In the genomic region with DNA sequence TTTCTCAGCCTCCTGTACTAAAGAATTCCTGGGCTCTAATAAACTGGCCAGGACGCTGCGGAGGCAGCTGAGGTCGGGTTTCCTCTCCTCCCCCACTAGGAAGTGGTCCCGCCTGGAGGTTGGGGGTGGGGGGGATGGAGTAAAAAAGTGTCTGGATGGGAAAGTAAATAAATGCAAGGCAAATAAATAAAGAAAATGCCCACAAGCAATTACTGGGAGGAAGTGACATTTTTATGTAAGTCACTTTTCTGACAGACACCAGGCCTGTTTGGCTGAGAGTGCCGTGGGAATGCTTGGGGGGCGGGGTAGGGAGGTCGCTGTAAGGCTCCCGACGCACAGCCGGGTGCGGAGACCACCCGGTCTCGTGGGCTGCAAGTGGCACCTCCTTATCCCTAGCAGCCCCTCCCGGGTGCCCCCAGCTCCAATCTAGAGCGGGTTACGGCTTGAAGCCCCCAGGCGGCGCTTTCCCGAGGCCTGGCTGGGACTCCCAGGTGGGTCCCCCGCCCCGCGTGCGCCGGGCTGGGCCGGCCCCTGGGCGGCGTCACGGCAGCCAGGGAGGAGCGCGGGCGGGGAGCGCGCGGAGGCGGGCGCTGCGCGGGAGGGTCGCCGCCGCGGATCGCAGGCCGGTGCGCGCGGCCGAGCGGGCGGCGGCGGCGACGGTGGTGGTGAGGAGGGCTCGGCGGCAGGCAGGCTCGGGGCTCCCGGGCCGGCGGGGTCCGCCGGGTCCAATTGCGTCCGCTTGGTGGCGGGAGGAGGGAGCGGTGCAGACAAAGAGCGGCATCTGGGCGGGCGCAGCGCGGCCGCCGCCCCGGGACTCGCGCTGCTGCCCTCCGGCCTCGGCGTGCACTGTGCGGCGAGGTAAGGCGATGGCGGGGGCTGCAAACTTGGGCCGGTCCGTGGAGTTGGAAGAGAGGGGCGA, we compare ENCODE assay signal across 8 mouse cellular contexts. TPM values are rescaled to one million over a fixed set of nuclear protein-coding genes. Genes with fewer than 3 reads are reported as not detected.
DNase-seq lines count a peak whose midpoint lies in the region; ATAC-seq and TF ChIP-seq lines count a peak whose summit lies in the region.

No protein-coding gene starts in this region.

- H3K9me3 ChIP-seq in embryonic facial prominence, embryonic 11.5 days (replicated peaks; ENCODE audit: control insufficient read depth, low read length) = no peaks in the 10 kb centered on the region
- no peaks in the 10 kb centered on the region for H3K9me3 ChIP-seq in midbrain, postnatal 0 days (ENCODE audit: low read length)

- H3K27me3 ChIP-seq in embryonic facial prominence, embryonic 11.5 days (ENCODE audit: control insufficient read depth, insufficient read depth, low read length) = no peaks in the 10 kb centered on the region
- no peaks in the 10 kb centered on the region for H3K27me3 ChIP-seq in kidney, adult 2 months (replicated peaks; ENCODE audit: control insufficient read depth, insufficient read depth, low read length)
- H3K27me3 ChIP-seq in midbrain, postnatal 0 days (ENCODE audit: insufficient read depth, low read length) = no peaks in the 10 kb centered on the region

- no peaks in the 10 kb centered on the region for H3K36me3 ChIP-seq in embryonic facial prominence, embryonic 11.5 days (replicated peaks; ENCODE audit: control insufficient read depth, insufficient read depth, low read depth, low read length)
- no peaks in the 10 kb centered on the region for H3K36me3 ChIP-seq in kidney, adult 2 months (ENCODE audit: control insufficient read depth, insufficient read depth, low read length)
- no peaks in the 10 kb centered on the region for H3K36me3 ChIP-seq in midbrain, postnatal 0 days (ENCODE audit: insufficient read depth, low read length)

- H3K4me3 ChIP-seq in embryonic facial prominence, embryonic 11.5 days (ENCODE audit: low read depth, low read length) = peak overlapping the region; percentile 98
- peak overlapping the region; percentile 57 for H3K4me3 ChIP-seq in kidney, adult 2 months (ENCODE audit: insufficient read depth, low read depth, low read length)
- peak overlapping the region; percentile 99 for H3K4me3 ChIP-seq in midbrain, postnatal 0 days (ENCODE audit: low read depth, low read length)

- under 1% methylated on average over 83 of the region's 86 CpGs for WGBS in embryonic facial prominence, embryonic 11.5 days
- under 1% methylated on average over 84 of the region's 86 CpGs for WGBS in kidney, adult 2 months
- under 1% methylated on average over 50 of the region's 86 CpGs for WGBS in midbrain, postnatal 0 days

- no peak for TF ChIP-seq POLR2A in kidney, adult 2 months (IDR thresholded peaks at IDR 0.05; ENCODE audit: low read depth, low read length)

- ATAC-seq in embryonic facial prominence, embryonic 11.5 days (replicated peaks; ENCODE audit: insufficient number of reproducible peaks, low FRiP score, low TSS enrichment, low read depth) = peak; percentile 92
- ATAC-seq in midbrain, postnatal 0 days (ENCODE audit: low FRiP score) = peak; percentile 91

- DNase-seq in 3134 (ENCODE audit: extremely low read depth, insufficient read length, low spot score) (peak; percentile 82), liver (peak; percentile 84)
- peak; percentile 89 for DNase-seq in adrenal gland, postnatal 10 days
- peak; percentile 92 for DNase-seq in embryonic facial prominence, embryonic 11.5 days (ENCODE audit: low spot score)
- DNase-seq in heart, adult 8-10 months (ENCODE audit: low spot score) = peak; percentile 65
- peak; percentile 84 for DNase-seq in kidney, adult 2 months
- peak; percentile 79 for DNase-seq in midbrain, postnatal 0 days (ENCODE audit: low spot score)
- peak; percentile 66 to 84 for DNase-seq in spleen, postnatal 4 days (ENCODE audit: low spot score in 2 of 2)

- no peak for TF ChIP-seq CTCF in kidney, adult 2 months (conservative IDR thresholded peaks at IDR 0.05; ENCODE audit: insufficient read depth, insufficient read length, low read depth, low read length)
- peak; percentile 41 for TF ChIP-seq CTCF in midbrain, postnatal 0 days (IDR thresholded peaks at IDR 0.05)

- H3K27ac ChIP-seq in embryonic facial prominence, embryonic 11.5 days (replicated peaks; ENCODE audit: low read depth, low read length) = peak overlapping the region; percentile 94
- peak overlapping the region; percentile 61 for H3K27ac ChIP-seq in kidney, adult 2 months (ENCODE audit: insufficient read depth, low read depth, low read length)
- peak overlapping the region; percentile 80 for H3K27ac ChIP-seq in midbrain, postnatal 0 days (ENCODE audit: low read depth, low read length)

- H3K4me1 ChIP-seq in embryonic facial prominence, embryonic 11.5 days (ENCODE audit: control insufficient read depth, insufficient read depth, low read length) = no peaks in the 10 kb centered on the region
- H3K4me1 ChIP-seq in kidney, adult 2 months (ENCODE audit: control insufficient read depth, insufficient read depth, low read length) = peaks cover 13% of the 10 kb centered on the region
- H3K4me1 ChIP-seq in midbrain, postnatal 0 days (ENCODE audit: insufficient read depth, low read length) = peaks cover 7% of the 10 kb centered on the region

- peak overlapping the region; percentile 98 for H3K9ac ChIP-seq in embryonic facial prominence, embryonic 11.5 days (replicated peaks; ENCODE audit: low read length)
- H3K9ac ChIP-seq in midbrain, postnatal 0 days (replicated peaks; ENCODE audit: low read length, poor library complexity, severe bottlenecking) = peak overlapping the region; percentile 89

- peak overlapping the region; percentile 74 for H3K4me2 ChIP-seq in embryonic facial prominence, embryonic 11.5 days (ENCODE audit: low read depth, low read length)
- H3K4me2 ChIP-seq in midbrain, postnatal 0 days (ENCODE audit: low read depth, low read length, poor library complexity, severe bottlenecking) = peak overlapping the region; percentile 63

RNA-seq across cellular contexts. Expression of a gene that starts 1.1 kb away (rescaled TPM):
- 10 to 100 TPM; 27.0 to 33.9 TPM for total RNA-seq in adrenal gland, postnatal 10 days (2021)
- 40.8 and 44.1 TPM in 2 replicates for polyA plus RNA-seq in embryonic facial prominence, embryonic 11.5 days (2014; fragmentation: Nextera tagmentation; extraction: Ambion mirVana)
- 10 to 100 TPM; 10.9 to 15.9 (median 13.0) TPM for total RNA-seq in heart, adult 8-10 months (2022)
- 19.1 and 23.7 TPM in 2 replicates for polyA plus RNA-seq in kidney, adult 2 months (2012; rRNA removed)
- total RNA-seq in midbrain, postnatal 0 days (2014; rRNA removed) = 54.9 and 63.5 TPM in 2 replicates
- polyA plus RNA-seq in midbrain, postnatal 0 days (2015; fragmentation: Nextera tagmentation; extraction: Ambion mirVana) = 28.3 and 30.2 TPM in 2 replicates

Comparison
In these comparisons a context has a peak if more than half of its experiments do, and no peak if none do; other contexts are left out.
1. Peak in every context shown above with its lines: DNase-seq, ATAC-seq, H3K4me3 ChIP-seq and H3K27ac ChIP-seq.